Mouse (Mus musculus) hindbrain, embryonic 10.5 days (tissue): ENCODE results near the gene Evi2. TPM values are rescaled to one million over a fixed set of nuclear protein-coding genes. Genes with fewer than 3 reads are reported as not detected.

Experiments
- DNase-seq: peaks from one replicate; pipeline ENCODE4 v3.0.0-alpha.2; 2017; ENCODE audit warnings: low spot score
- H3K27ac ChIP-seq: fragments of 300-500 bp; sonication (generic); 2 replicates; pipeline ENCODE4 v1.5.1; 2016; ENCODE audit warnings: mild to moderate bottlenecking, moderate library complexity
- H3K27me3 ChIP-seq: fragments of 300-500 bp; sonication (generic); 2 replicates; pipeline ENCODE4 v1.6.1; 2016; ENCODE audit warnings: mild to moderate bottlenecking; ENCODE audit not compliant: poor library complexity, insufficient read depth, severe bottlenecking
- H3K36me3 ChIP-seq: fragments of 300-500 bp; sonication (generic); 2 replicates; pipeline ENCODE4 v1.6.1; 2016; ENCODE audit warnings: mild to moderate bottlenecking, moderate library complexity
- H3K4me1 ChIP-seq: fragments of 300-500 bp; sonication (generic); replicated peaks from 2 replicates; pipeline ENCODE4 v1.6.1; 2016; ENCODE audit warnings: mild to moderate bottlenecking
- H3K4me3 ChIP-seq: fragments of 300-500 bp; sonication (generic); 2 replicates; pipeline ENCODE4 v1.5.1; 2016; ENCODE audit warnings: mild to moderate bottlenecking, moderate library complexity
- H3K9me3 ChIP-seq: fragments of 300-500 bp; sonication (generic); 2 replicates; pipeline ENCODE4 v1.6.1; 2016; ENCODE audit warnings: mild to moderate bottlenecking, moderate library complexity
- WGBS: fragments of 180-500 bp; shearing (Covaris S2); methylation state at CpG from one replicate; pipeline ENCODE4 v1.1.7; 2016; 5-methylcytosine and 5-hydroxymethylcytosine counted together
- polyA plus RNA-seq: library from polyadenylated mRNA; unstranded; fragments of >200 nt; fragmentation: Nextera tagmentation; extraction: Ambion mirVana; gene quantifications from 2 replicates; pipeline ENCODE4 v1.2.1, GENCODE M21; 2016

Gene Evi2
- polyA plus RNA-seq, 1 experiment from 2014 or later, result 0.95 TPM

- no peak for DNase-seq
- Histone ChIP-seq H3K4me1 (no peaks in the 10 kb centered on the region), H3K36me3 (peaks cover 62% of the 10 kb centered on the region), H3K9me3 (no peaks in the 10 kb centered on the region), H3K27me3 (no peaks in the 10 kb centered on the region), H3K27ac (no peak overlapping the region), H3K4me3 (no peak overlapping the region)
- WGBS, result 92% methylated on average over 6 of the region's 6 CpGs
These were observed 2.9 kb upstream of the Evi2 start for GRCm38 (mm10) chr11:79533311-79533710.

GRCm38 (mm10) chr11:79531485-79531884 is 1.1 kb upstream of the Evi2 start:
- Histone ChIP-seq H3K9me3 (no peaks in the 10 kb centered on the region), H3K27me3 (no peaks in the 10 kb centered on the region), H3K4me3 (no peak overlapping the region), H3K4me1 (no peaks in the 10 kb centered on the region), H3K36me3 (peaks cover 59% of the 10 kb centered on the region), H3K27ac (no peak overlapping the region)
- WGBS, result 90% methylated on average over 4 of the region's 4 CpGs
- no peak for DNase-seq

- no peaks in the 10 kb centered on the region for H3K9me3 ChIP-seq
- 94% methylated on average over 11 of the region's 11 CpGs for WGBS
- H3K27ac ChIP-seq, result no peak overlapping the region
- no peak overlapping the region for H3K4me3 ChIP-seq
- no peak for DNase-seq
- no peaks in the 10 kb centered on the region for H3K4me1 ChIP-seq
- H3K36me3 ChIP-seq, result peaks cover 53% of the 10 kb centered on the region
- no peaks in the 10 kb centered on the region for H3K27me3 ChIP-seq
These were observed 385 bp upstream of the Evi2 start for GRCm38 (mm10) chr11:79530774-79531173.

GRCm38 (mm10) chr11:79529736-79530135 is 653 bp downstream of the Evi2 start:
- no peak for DNase-seq
- H3K27ac ChIP-seq, result no peak overlapping the region
- WGBS, result 89% methylated on average over 2 of the region's 2 CpGs
- no peaks in the 10 kb centered on the region for H3K27me3 ChIP-seq
- no peaks in the 10 kb centered on the region for H3K4me1 ChIP-seq
- peaks cover 56% of the 10 kb centered on the region for H3K36me3 ChIP-seq
- H3K4me3 ChIP-seq, result no peak overlapping the region
- H3K9me3 ChIP-seq, result no peaks in the 10 kb centered on the region

- Histone ChIP-seq H3K36me3 (peaks cover 58% of the 10 kb centered on the region), H3K4me1 (no peaks in the 10 kb centered on the region), H3K27ac (no peak overlapping the region), H3K4me3 (no peak overlapping the region), H3K27me3 (no peaks in the 10 kb centered on the region), H3K9me3 (no peaks in the 10 kb centered on the region)
- DNase-seq, result no peak
- 97% methylated on average over 6 of the region's 6 CpGs for WGBS
These were observed 1.2 kb downstream of the Evi2 start for GRCm38 (mm10) chr11:79529226-79529625.

GRCm38 (mm10) chr11:79528601-79529000 is 1.8 kb downstream of the Evi2 start:
- H3K36me3 ChIP-seq, result peaks cover 59% of the 10 kb centered on the region
- 94% methylated on average over 3 of the region's 3 CpGs for WGBS
- DNase-seq, result no peak
- no peaks in the 10 kb centered on the region for H3K27me3 ChIP-seq
- no peaks in the 10 kb centered on the region for H3K4me1 ChIP-seq
- no peaks in the 10 kb centered on the region for H3K9me3 ChIP-seq
- no peak overlapping the region for H3K27ac ChIP-seq
- H3K4me3 ChIP-seq, result no peak overlapping the region

GRCm38 (mm10) chr11:79527739-79528384 is 2.5 kb downstream of the Evi2 start:
- WGBS, result 92% methylated on average over 5 of the region's 5 CpGs
- Histone ChIP-seq H3K9me3 (no peaks in the 10 kb centered on the region), H3K36me3 (peaks cover 55% of the 10 kb centered on the region), H3K27ac (no peak overlapping the region), H3K4me1 (no peaks in the 10 kb centered on the region), H3K4me3 (no peak overlapping the region), H3K27me3 (no peaks in the 10 kb centered on the region)
- DNase-seq, result no peak

- WGBS, result 85% methylated on average over 15 of the region's 15 CpGs
- H3K4me1 ChIP-seq, result no peaks in the 10 kb centered on the region
- H3K27ac ChIP-seq, result no peak overlapping the region
- H3K9me3 ChIP-seq, result no peaks in the 10 kb centered on the region
- H3K27me3 ChIP-seq, result no peaks in the 10 kb centered on the region
- no peak for DNase-seq
- no peak overlapping the region for H3K4me3 ChIP-seq
- H3K36me3 ChIP-seq, result peaks cover 52% of the 10 kb centered on the region
These were observed 3.2 kb downstream of the Evi2 start for GRCm38 (mm10) chr11:79527015-79527738.

GRCm38 (mm10) chr11:79526549-79526948 is 3.8 kb downstream of the Evi2 start:
- peaks cover 48% of the 10 kb centered on the region for H3K36me3 ChIP-seq
- H3K4me1 ChIP-seq, result no peaks in the 10 kb centered on the region
- DNase-seq, result no peak
- no peaks in the 10 kb centered on the region for H3K27me3 ChIP-seq
- no peak overlapping the region for H3K27ac ChIP-seq
- H3K4me3 ChIP-seq, result no peak overlapping the region
- WGBS, result 92% methylated on average over 3 of the region's 3 CpGs
- no peaks in the 10 kb centered on the region for H3K9me3 ChIP-seq

GRCm38 (mm10) chr11:79524310-79524575 is 6.1 kb downstream of the Evi2 start:
- DNase-seq, result no peak
- Histone ChIP-seq H3K4me3 (no peak overlapping the region), H3K4me1 (no peaks in the 10 kb centered on the region), H3K27ac (no peak overlapping the region), H3K27me3 (no peaks in the 10 kb centered on the region), H3K9me3 (no peaks in the 10 kb centered on the region), H3K36me3 (peaks cover 38% of the 10 kb centered on the region)
- 80% methylated on average over 1 of the region's 1 CpGs for WGBS

GRCm38 (mm10) chr11:79523560-79524309 is 6.7 kb downstream of the Evi2 start, which contains the start of gene Evi2b:
Gene Evi2b (minus strand): TSS chr11:79523762.
- peaks cover 36% of the 10 kb centered on the region for H3K36me3 ChIP-seq
- H3K27ac ChIP-seq, result no peak within 1 kb of the TSS
- H3K4me3 ChIP-seq, result no peak within 1 kb of the TSS
- no peaks in the 10 kb centered on the region for H3K27me3 ChIP-seq
- DNase-seq, result no peak
- no peaks in the 10 kb centered on the region for H3K9me3 ChIP-seq
- 88% methylated on average over 10 of the region's 10 CpGs for WGBS
- no peaks in the 10 kb centered on the region for H3K4me1 ChIP-seq

- no peak overlapping the region for H3K4me3 ChIP-seq
- no peaks in the 10 kb centered on the region for H3K27me3 ChIP-seq
- H3K36me3 ChIP-seq, result peaks cover 28% of the 10 kb centered on the region; the same call in 1 of the 2 replicates
- no peak overlapping the region for H3K27ac ChIP-seq
- no peaks in the 10 kb centered on the region for H3K4me1 ChIP-seq
- WGBS, result 94% methylated on average over 1 of the region's 1 CpGs
- no peaks in the 10 kb centered on the region for H3K9me3 ChIP-seq
- no peak for DNase-seq
These were observed 7.4 kb downstream of the Evi2 start for GRCm38 (mm10) chr11:79522944-79523343.

GRCm38 (mm10) chr11:79521930-79522329 is 8.5 kb downstream of the Evi2 start:
- Histone ChIP-seq H3K36me3 (peaks cover 20% of the 10 kb centered on the region; the same call in 1 of the 2 replicates), H3K27me3 (no peaks in the 10 kb centered on the region), H3K4me3 (no peak overlapping the region), H3K4me1 (no peaks in the 10 kb centered on the region), H3K27ac (no peak overlapping the region), H3K9me3 (no peaks in the 10 kb centered on the region)
- DNase-seq, result no peak
